In genomic region chr11:20603066-20603812, GRCm38 (mm10) we compare ENCODE assay signal across 9 mouse cellular contexts.
DNase-seq lines count a peak whose midpoint lies in the region; ATAC-seq lines count a peak whose summit lies in the region.
"Had no signal": no experiment of that assay in that cellular context is flagged by ENCODE, and none has a peak within 500 bp of the region (broad histone marks: within the 10 kb centered on the region; RNA-seq: fewer than 3 reads in every experiment).

No protein-coding gene starts in this region.

- H3K4me2 ChIP-seq in heart, embryonic 14.5 days (ENCODE audit: low read length), result peak overlapping the region; percentile 58
- H3K4me2 ChIP-seq in neural tube, embryonic 13.5 days, result peak overlapping the region; percentile 43
- H3K4me2 ChIP-seq: liver, embryonic 15.5 days had no signal

- no peaks in the 10 kb centered on the region for H3K27me3 ChIP-seq in heart, embryonic 14.5 days (ENCODE audit: control insufficient read depth, insufficient read depth, low read length)
- no peaks in the 10 kb centered on the region for H3K27me3 ChIP-seq in neural tube, embryonic 13.5 days
- H3K27me3 ChIP-seq: liver, embryonic 15.5 days had no signal

- H3K9ac ChIP-seq in heart, embryonic 14.5 days (ENCODE audit: low read length), result peak overlapping the region; percentile 62
- H3K9ac ChIP-seq in neural tube, embryonic 13.5 days, result peak overlapping the region; percentile 53
- H3K9ac ChIP-seq: liver, embryonic 15.5 days had no signal

- ATAC-seq in cerebellum, adult (ENCODE audit: insufficient number of reproducible peaks, low FRiP score, low TSS enrichment), result no peak
- ATAC-seq in heart, embryonic 14.5 days (ENCODE audit: insufficient number of reproducible peaks, insufficient read depth, low FRiP score, low read depth), result no peak
- ATAC-seq in neural tube, embryonic 13.5 days (ENCODE audit: low read depth), result peak; percentile 83

- H3K27ac ChIP-seq in heart, embryonic 14.5 days (replicated peaks in 1 of 2; ENCODE audit: control insufficient read depth in 1 of 2, insufficient read depth in 1 of 2, low read depth in 2 of 2, low read length in 2 of 2), result peak overlapping the region; percentile 82 to 85
- peak overlapping the region; percentile 81 for H3K27ac ChIP-seq in neural tube, embryonic 13.5 days (replicated peaks)
- H3K27ac ChIP-seq: liver, embryonic 15.5 days had no signal

- no peak overlapping the region for H3K4me3 ChIP-seq in heart, embryonic 14.5 days (ENCODE audit: control insufficient read depth in 1 of 2, insufficient read depth in 1 of 2, low read depth in 1 of 2, low read length in 2 of 2)
- H3K4me3 ChIP-seq in neural tube, embryonic 13.5 days, result peak overlapping the region; percentile 6; the same call in 1 of the 2 replicates
- H3K4me3 ChIP-seq: liver, embryonic 15.5 days had no signal

- no peaks in the 10 kb centered on the region for H3K36me3 ChIP-seq in heart, embryonic 14.5 days (ENCODE audit: control insufficient read depth, insufficient read depth, low read length)
- no peaks in the 10 kb centered on the region for H3K36me3 ChIP-seq in neural tube, embryonic 13.5 days
- H3K36me3 ChIP-seq: liver, embryonic 15.5 days had no signal

- H3K4me1 ChIP-seq in heart, embryonic 14.5 days (ENCODE audit: control insufficient read depth in 2 of 2, insufficient read depth in 2 of 2, low read length in 2 of 2), result peaks cover 9 to 36% of the 10 kb centered on the region in 2 experiments
- peaks cover 25% of the 10 kb centered on the region for H3K4me1 ChIP-seq in neural tube, embryonic 13.5 days (replicated peaks)

- no peaks in the 10 kb centered on the region for H3K9me3 ChIP-seq in heart, embryonic 14.5 days (ENCODE audit: control insufficient read depth, low read length)
- no peaks in the 10 kb centered on the region for H3K9me3 ChIP-seq in neural tube, embryonic 13.5 days
- H3K9me3 ChIP-seq: liver, embryonic 15.5 days had no signal

- 21% methylated on average over 24 of the region's 24 CpGs for WGBS in heart, embryonic 14.5 days
- WGBS in neural tube, embryonic 13.5 days, result 15% methylated on average over 24 of the region's 24 CpGs

- peak; percentile 15 to 23 for DNase-seq in cerebellum, adult 18-20 months
- peak; percentile 72 to 78 for DNase-seq in cerebellum, postnatal 10 days
- peak; percentile 38 to 79 for DNase-seq in layer of hippocampus, postnatal 14 days (ENCODE audit: low spot score in 2 of 2)
- no peak for DNase-seq in spleen, adult 12 weeks (ENCODE audit: low spot score)
- DNase-seq in adrenal gland, adult 18-20 months (ENCODE audit: low spot score in 2 of 2), result no peak

Comparison
In these comparisons a context has a peak if more than half of its experiments do, and no peak if none do; other contexts are left out.
1. DNase-seq: peak in cerebellum, adult 18-20 months (2 of 2), cerebellum, postnatal 10 days (2 of 2) and layer of hippocampus, postnatal 14 days (2 of 2); none in spleen, adult 12 weeks (single experiment) and adrenal gland, adult 18-20 months (0 of 2).